Mouse (Mus musculus): Measurements from ENCODE around the gene Carm1. TPM values are rescaled to one million over a fixed set of nuclear protein-coding genes. Genes with fewer than 3 reads are reported as not detected.

The Carm1 gene
- polyA plus RNA-seq, 1 experiment = 22.0 TPM

- Histone ChIP-seq H3K4me3 (ENCODE audit: insufficient read depth, low read depth, low read length) (no peak overlapping the region), H3K27ac (replicated peaks; ENCODE audit: low read depth, low read length) (no peak overlapping the region), H3K4me1 (ENCODE audit: control insufficient read depth, insufficient read depth, insufficient read length, low read length) (peaks cover 5% of the 10 kb centered on the region; the same call in 1 of the 2 replicates)
Observed at GRCm38 (mm10) chr9:21553607-21554273, 7.0 kb downstream of the Carm1 start.

DNA sequence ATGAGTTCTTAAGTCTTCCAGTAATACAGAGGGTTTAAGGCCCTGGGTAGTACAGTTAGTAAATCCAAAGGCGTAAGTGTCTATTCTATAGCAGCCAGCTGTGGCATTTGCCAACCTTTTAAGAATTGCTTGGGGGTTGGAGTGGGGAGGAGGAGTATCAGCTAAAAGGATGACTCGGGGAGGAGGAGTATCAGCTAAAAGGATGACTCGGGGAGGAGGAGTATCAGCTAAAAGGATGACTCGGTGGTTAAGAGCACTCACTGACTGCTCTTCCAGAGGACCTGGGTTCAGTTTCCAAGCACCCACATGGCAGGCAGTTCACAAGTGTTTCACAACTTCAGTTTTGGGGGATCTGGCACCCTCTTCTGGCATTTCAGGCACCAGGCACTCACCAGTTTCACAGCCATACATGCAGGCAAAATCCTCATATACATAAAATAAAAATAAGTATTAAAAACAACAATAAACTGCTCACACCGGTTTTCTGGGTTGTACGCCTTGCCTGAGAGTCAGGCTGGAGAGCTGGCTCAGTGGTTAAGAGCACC, 8.6 kb downstream of the Carm1 start:
- no peak overlapping the region for H3K27ac ChIP-seq (replicated peaks; ENCODE audit: low read depth, low read length)
- no peak overlapping the region for H3K4me3 ChIP-seq (ENCODE audit: insufficient read depth, low read depth, low read length)
- H3K4me1 ChIP-seq (ENCODE audit: control insufficient read depth, insufficient read depth, insufficient read length, low read length) = peaks cover 5% of the 10 kb centered on the region; the same call in 1 of the 2 replicates

DNA sequence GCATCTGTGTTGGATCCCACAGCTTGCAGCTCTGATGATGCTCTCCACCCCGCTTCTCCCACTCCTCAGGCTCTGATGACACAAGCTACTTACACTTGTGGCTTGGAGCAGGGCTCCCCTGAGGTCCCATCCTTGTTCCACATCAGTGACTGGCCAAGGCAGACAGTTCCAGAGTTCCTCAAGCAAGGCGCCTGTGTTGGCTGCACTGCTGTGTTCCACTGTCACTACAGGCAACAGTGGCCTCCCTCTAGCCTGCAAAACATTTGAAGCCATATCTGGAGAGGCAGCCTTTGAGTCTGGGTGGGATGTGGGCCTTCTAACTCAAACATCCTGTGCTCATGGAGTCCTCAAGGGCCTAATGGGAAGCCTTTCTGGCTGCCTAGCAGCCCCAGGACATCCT, 10.3 kb downstream of the Carm1 start:
- H3K27ac ChIP-seq (replicated peaks; ENCODE audit: low read depth, low read length) = no peak overlapping the region
- no peak overlapping the region for H3K4me3 ChIP-seq (ENCODE audit: insufficient read depth, low read depth, low read length)
- H3K4me1 ChIP-seq (ENCODE audit: control insufficient read depth, insufficient read depth, insufficient read length, low read length) = peaks cover 5% of the 10 kb centered on the region; the same call in 1 of the 2 replicates

- no peak overlapping the region for H3K27ac ChIP-seq (replicated peaks; ENCODE audit: low read depth, low read length)
- H3K4me1 ChIP-seq (ENCODE audit: control insufficient read depth, insufficient read depth, insufficient read length, low read length) = peaks cover 5% of the 10 kb centered on the region; the same call in 1 of the 2 replicates
Observed at GRCm38 (mm10) chr9:21557556-21557955, 10.9 kb downstream of the Carm1 start.

GRCm38 (mm10) chr9:21558366-21558765, 11.7 kb downstream of the Carm1 start:
- Histone ChIP-seq H3K27ac (replicated peaks; ENCODE audit: low read depth, low read length) (no peak overlapping the region), H3K4me3 (ENCODE audit: insufficient read depth, low read depth, low read length) (no peak overlapping the region), H3K4me1 (ENCODE audit: control insufficient read depth, insufficient read depth, insufficient read length, low read length) (peaks cover 5% of the 10 kb centered on the region; the same call in 1 of the 2 replicates)

More at GRCm38 (mm10) chr9:21557556-21557955, 10.9 kb downstream of the Carm1 start:
- no peak overlapping the region for H3K4me3 ChIP-seq (ENCODE audit: insufficient read depth, low read depth, low read length)

- no peak overlapping the region for H3K27ac ChIP-seq (replicated peaks; ENCODE audit: low read depth, low read length)
- peaks cover 5% of the 10 kb centered on the region; the same call in 1 of the 2 replicates for H3K4me1 ChIP-seq (ENCODE audit: control insufficient read depth, insufficient read depth, insufficient read length, low read length)
- H3K4me3 ChIP-seq (ENCODE audit: insufficient read depth, low read depth, low read length) = no peak overlapping the region
Observed at GRCm38 (mm10) chr9:21559151-21559550, 12.5 kb downstream of the Carm1 start.

DNA sequence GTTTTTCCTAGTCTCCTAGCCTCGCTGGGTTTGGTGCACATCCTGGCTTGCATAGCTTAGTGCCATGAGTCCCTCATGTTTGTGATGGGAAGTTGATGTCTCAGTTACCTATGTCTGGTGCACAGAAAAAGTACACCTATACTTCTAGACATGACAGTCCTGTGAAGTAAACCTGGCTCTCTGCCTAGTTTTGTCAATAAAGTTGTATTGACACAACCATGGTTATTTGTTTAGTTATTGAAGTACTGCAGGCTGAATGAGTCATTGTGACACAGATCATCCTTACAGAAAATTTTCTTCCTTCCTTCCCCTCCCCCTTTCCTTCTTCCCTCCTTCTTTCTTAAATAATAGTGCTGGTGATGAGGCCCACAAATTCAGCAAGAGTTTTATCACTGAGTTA, 17.7 kb downstream of the Carm1 start:
- Histone ChIP-seq H3K4me1 (ENCODE audit: control insufficient read depth, insufficient read depth, insufficient read length, low read length) (no peaks in the 10 kb centered on the region), H3K4me3 (ENCODE audit: insufficient read depth, low read depth, low read length) (no peak overlapping the region), H3K27ac (replicated peaks; ENCODE audit: low read depth, low read length) (no peak overlapping the region)

DNA sequence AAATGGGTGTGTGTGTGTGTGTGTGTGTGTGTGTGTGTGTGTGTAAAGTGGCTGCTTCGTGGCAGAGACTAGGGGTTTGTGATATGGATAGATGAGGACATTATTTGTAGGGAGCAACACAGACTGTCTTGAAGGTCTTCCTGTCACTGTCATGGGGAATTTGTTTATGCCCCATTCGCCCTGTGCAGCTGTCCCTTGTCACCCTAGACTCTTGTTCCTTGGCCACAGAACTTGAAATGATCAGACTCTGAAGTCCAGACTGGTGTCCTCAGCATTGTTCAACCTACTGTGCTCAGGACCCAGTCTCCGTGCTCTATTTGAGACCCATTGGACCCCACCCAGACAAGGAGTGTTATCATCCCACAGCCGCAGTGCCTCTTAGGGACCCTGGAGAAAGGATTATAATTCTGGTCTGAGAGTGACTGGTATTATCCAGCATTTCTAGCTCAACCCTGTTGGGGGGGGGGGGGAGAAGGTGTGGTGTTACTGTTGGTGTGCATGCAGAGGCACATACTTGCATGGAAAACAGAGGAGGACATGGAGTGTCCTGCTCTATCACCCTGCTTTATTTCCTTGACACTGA, 18.4 kb downstream of the Carm1 start:
- Histone ChIP-seq H3K4me1 (ENCODE audit: control insufficient read depth, insufficient read depth, insufficient read length, low read length) (no peaks in the 10 kb centered on the region), H3K4me3 (ENCODE audit: insufficient read depth, low read depth, low read length) (no peak overlapping the region), H3K27ac (replicated peaks; ENCODE audit: low read depth, low read length) (no peak overlapping the region)

DNA sequence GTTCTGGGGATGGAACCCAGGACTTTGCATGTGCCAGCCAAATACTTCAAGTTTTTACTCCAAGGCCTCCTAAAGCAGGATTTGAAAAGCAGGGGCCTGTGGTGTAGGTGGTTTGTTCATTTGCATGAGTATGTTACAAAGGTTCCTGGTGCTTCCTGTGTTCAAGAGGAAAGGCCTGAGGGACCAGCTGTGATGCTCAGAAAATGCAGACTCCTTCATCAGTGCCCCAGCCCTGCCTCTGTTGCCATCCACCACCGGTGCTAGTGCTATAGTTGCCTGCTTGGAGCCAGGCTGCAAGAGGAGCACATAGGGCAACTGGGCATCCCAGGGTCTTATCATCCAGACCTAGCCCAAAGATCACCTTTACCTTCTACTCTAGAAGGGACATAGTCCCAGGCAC, 19.8 kb downstream of the Carm1 start:
- no peaks in the 10 kb centered on the region for H3K4me1 ChIP-seq (ENCODE audit: control insufficient read depth, insufficient read depth, insufficient read length, low read length)

DNA sequence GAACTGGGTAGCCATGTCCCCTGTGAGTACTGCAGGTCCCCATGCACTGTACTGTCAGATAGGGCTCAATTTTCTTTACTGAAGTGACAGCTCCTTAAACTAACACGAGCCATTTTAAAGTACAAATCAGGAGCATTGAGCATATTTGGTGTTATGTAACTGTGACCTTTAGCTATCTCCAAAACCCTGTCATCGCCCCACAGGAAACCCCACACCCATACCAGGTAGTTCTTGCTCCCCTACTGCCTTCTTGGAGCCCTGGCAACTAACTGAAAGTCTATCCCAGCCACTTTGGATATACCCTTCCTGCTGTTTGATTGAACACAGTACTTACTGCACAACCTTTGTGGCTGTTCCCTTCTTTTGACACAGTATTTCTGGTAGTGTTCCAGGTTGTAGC, 20.4 kb downstream of the Carm1 start:
- H3K4me3 ChIP-seq (ENCODE audit: insufficient read depth, low read depth, low read length) = no peak overlapping the region
- no peaks in the 10 kb centered on the region for H3K4me1 ChIP-seq (ENCODE audit: control insufficient read depth, insufficient read depth, insufficient read length, low read length)
- no peak overlapping the region for H3K27ac ChIP-seq (replicated peaks; ENCODE audit: low read depth, low read length)

More for the DNA sequence above, 19.8 kb downstream of the Carm1 start:
- no peak overlapping the region for H3K27ac ChIP-seq (replicated peaks; ENCODE audit: low read depth, low read length)
- H3K4me3 ChIP-seq (ENCODE audit: insufficient read depth, low read depth, low read length) = no peak overlapping the region

DNA sequence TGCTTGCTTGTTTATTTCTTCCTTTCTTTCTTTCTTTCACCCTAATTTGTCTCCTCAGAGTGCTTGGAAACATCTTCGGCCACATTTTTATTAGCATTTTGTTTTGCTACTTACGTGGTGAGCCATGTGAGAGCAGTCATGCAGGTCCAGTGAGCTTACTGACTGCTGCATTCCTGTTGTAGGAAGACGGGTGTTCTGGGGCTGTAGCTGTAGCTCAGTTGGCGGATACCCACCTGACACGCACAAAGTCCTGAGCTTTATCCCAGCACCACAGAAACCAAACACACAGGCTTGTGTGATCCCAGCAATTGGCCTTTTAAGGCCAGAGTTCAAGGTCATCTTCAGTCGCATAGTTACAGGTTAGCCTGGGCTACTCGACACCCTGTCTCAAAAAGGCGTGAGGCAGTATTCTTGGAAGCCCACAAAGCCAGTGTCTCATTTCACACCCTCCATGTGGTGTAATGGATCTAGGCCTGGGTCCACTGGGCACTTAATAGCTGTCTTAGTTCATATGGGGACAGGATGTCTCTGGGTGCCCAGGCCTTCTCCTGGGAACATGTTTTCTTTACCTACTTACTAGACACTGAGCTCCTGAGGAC, 22.1 kb downstream of the Carm1 start:
- Histone ChIP-seq H3K4me3 (ENCODE audit: insufficient read depth, low read depth, low read length) (no peak overlapping the region), H3K4me1 (ENCODE audit: control insufficient read depth, insufficient read depth, insufficient read length, low read length) (no peaks in the 10 kb centered on the region), H3K27ac (replicated peaks; ENCODE audit: low read depth, low read length) (no peak overlapping the region)

DNA sequence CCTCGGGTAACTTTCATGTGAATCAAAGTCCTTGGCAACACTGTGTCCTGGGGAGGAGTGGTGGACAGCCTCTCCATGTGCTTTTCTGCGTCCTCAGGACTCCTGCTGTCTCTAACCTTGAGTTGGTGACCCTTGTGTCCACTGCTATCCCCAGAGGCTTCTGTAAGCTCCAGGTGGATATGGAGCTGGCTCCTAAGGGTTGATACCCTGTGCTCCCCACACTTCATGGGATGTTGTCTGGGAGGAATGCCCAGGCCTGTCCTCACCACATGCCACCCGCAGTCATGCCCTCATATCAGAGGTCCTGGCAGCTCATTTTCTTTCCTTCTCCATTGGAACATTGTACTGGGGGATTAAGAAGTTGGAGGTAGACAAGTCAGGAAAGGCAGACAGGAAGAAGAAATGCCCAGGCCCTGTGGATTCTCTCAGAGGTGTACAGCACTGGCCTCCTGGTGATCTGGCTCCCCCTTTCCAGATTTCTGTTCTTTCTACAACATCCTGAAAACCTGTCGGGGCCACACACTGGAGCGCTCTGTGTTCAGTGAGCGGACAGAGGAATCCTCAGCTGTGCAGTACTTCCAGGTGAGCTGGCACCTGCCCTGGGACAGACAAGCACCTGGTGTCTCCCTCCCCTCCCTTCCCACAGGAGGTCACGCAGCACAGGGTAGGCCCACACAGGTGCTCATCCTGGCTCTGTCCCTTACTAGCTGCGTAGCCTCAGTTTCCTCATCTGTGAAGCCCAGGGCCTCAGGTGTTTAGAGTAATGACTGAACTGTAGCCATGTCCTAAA, 27.5 kb downstream of the Carm1 start:
- Histone ChIP-seq H3K4me1 (ENCODE audit: control insufficient read depth, insufficient read depth, insufficient read length, low read length) (no peaks in the 10 kb centered on the region), H3K4me3 (ENCODE audit: insufficient read depth, low read depth, low read length) (no peak overlapping the region), H3K27ac (replicated peaks; ENCODE audit: low read depth, low read length) (no peak overlapping the region)

DNA sequence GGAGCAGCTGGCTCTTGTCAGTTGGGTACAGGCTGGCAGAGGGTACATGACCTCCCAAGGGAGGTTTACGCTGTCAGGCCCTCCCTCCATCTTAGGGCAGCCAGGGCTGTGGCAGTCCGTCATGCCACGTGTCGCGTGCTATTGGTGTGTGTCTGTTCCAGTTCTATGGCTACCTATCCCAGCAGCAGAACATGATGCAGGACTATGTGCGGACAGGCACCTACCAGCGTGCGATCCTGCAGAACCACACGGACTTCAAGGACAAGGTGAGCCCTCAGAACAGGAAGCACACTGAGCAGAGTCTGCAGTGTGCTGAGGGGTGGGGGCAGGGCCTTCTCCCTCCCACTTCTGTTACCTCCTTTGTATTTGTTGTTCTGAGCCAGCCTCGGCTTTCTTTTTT, 28.6 kb downstream of the Carm1 start:
- Histone ChIP-seq H3K4me3 (ENCODE audit: insufficient read depth, low read depth, low read length) (no peak overlapping the region), H3K4me1 (ENCODE audit: control insufficient read depth, insufficient read depth, insufficient read length, low read length) (no peaks in the 10 kb centered on the region), H3K27ac (replicated peaks; ENCODE audit: low read depth, low read length) (no peak overlapping the region)

- Histone ChIP-seq H3K4me1 (ENCODE audit: control insufficient read depth, insufficient read depth, insufficient read length, low read length) (no peaks in the 10 kb centered on the region), H3K4me3 (ENCODE audit: insufficient read depth, low read depth, low read length) (no peak overlapping the region), H3K27ac (replicated peaks; ENCODE audit: low read depth, low read length) (no peak overlapping the region)
Observed at GRCm38 (mm10) chr9:21576286-21576685, 29.6 kb downstream of the Carm1 start.

DNA sequence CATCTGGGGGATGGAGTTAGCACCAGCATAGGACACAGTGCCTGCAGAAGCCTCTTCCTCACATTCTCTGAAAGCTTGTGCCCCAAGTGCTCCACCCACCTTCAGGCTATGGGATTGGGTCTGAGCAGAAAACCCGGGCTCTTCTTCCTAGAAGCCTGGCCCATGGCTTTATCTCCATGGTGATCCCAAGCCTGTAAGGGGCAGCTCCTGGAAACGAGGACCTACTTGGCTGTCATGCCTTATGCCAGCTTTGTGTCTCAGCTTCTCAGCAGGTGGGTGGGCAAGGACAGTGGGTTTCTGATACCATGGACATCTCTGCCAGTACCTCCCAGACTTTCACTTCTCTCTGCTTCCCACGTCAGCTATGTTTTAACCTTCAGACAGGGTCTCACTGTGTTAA, 31.5 kb downstream of the Carm1 start:
- no peak overlapping the region for H3K4me3 ChIP-seq (ENCODE audit: insufficient read depth, low read depth, low read length)
- no peaks in the 10 kb centered on the region for H3K4me1 ChIP-seq (ENCODE audit: control insufficient read depth, insufficient read depth, insufficient read length, low read length)
- H3K27ac ChIP-seq (replicated peaks; ENCODE audit: low read depth, low read length) = no peak overlapping the region

Data from brown adipose tissue, adult 24 weeks (tissue).